Mouse (Mus musculus): ENCODE results near the gene Kif1a.
A peak's percentile ranks its signal among the peaks of the same experiment; 100 is the strongest.

Kif1a gene

DNA sequence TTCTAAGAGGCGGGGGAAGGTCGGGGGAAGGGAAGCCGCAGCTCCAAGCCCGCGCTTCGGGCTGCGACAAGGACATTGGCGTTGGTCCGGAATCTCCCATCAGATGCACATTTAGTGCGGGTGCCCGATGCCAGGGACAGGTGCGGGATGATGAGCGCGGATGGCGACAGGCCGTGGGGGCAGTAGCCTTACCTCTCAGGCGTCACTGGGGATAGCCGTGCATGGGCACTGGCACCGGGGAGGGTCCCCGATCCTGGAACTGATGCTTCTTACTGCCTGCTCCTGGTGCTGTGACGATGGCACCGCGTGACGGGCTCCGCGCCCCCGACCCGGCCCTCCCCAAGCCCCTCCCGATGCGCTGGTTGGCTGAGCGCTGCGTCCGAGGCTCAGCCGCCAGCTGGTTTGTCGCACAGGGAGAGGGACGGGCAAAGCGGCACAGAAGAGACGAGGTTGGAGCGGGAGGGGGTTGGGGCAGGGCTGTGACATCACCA is at the start of gene Kif1a:
TSS of gene Kif1a (minus strand) at position 381 of the 491 bp plus-strand sequence.
- no peak for DNase-seq

DNA sequence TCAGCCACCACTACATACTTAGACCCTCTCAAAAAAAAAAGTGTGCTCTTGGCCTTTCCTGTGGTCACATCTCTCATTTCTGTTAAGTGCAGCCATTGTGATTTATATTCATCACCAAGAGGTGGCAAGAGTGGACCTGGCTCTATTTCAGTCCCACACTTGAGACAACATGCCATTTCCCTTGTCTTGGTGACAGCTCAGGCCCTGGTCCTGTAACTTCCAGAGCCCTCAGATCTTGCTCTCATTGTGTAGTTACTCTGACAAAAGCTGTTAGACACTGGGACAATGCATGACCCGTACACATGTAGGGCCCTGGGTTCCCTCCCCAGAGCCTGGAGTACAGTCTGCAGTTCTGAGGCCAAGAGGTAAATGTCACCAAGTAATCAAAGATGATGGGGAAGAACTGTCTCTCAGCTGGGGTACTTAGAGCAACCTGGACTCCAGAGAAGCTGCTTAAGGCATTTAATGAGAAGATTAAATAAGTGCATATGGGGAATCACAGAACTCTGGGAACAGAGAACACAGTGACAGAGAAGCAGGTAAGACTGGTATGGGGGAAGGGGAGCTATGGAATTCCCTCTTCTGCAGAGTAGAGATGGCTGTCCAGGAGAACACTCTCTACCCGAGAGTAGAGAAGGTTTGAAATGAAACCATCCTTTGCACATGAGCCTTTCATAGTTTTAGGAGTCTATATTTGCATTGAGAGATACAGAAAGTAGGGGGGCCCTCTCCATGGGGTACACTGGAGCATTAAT is 49.3 kb upstream of the Kif1a start:
- no peak for DNase-seq

DNA sequence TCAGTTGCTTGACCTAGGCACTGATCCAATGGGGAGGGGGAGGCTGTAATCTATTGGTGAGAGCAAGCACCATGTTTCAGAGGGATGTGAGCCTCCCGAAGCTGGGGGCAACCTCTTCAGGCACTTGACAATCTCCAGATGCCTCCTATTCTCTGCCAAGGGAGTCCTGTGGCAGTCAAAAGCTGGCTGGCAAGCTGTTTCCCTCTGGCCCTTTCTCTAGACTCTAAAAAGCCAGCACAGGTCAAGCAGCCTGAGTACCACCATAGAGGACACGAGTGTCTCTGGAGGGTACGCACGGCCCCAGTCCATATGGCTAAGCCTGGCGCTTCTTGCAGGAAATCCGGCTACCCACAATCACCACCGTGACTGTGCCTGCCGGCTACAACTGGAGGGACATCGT is 42.4 kb upstream of the Kif1a start:
- DNase-seq = no peak

DNA sequence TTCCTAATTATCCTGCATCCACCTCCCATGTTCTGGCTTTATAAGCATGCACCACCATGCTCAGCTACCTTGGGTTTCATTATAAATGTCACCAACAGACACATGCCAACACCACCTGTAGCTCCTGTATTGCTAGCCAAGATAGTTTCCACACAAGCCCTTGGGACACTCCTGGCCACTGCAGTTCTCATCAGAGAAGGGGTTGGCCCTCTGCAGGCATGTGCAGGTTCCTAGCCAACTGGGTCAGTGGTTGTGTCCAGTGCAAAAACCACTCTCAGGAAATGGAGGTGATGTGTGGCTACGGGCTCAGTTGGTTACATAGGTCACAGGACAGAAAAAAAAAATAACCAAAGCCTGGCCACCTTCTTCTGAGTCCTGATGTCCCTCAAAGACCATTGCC is 41.1 kb upstream of the Kif1a start:
- DNase-seq = no peak

DNA sequence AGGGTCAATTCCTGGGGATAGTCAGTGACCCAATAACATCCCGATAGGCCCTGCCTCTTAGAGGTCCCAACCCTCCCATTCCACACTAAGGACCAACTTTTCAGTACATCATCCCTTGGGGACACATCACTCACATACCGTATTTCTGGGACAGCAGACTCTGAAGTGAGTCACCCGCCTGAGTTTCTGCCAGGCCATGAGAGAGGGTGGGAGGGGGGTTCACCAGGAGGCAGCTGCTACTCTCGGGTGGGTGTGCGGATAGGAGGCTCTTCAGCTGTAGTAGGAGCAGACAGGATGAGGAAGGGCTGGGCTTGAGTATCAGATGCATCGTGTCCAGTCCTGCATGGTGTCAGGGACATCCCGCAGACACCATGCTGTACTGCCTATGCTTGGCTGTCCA is 38.0 kb upstream of the Kif1a start:
- no peak for DNase-seq

DNA sequence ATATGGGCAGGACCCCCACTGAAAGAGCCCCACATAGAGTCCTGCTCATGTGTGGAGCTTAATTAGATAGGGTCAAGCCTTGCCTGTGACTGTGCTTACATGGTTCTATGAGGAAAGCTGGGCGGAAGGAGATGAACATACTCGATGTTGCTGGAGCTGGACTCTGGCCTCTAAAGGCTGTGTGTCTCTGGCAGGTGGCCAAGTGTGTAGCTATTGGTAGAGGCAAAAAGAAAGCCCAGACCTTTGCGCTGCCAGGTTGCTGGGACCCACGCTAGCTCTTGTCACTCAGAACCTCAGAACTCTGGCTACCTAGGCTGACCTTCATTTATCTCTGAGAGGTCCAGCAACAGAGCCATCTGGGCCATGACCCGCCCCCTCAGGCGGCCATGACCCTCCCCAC is 36.8 kb upstream of the Kif1a start:
- DNase-seq = peak; percentile 71 to 74

DNA sequence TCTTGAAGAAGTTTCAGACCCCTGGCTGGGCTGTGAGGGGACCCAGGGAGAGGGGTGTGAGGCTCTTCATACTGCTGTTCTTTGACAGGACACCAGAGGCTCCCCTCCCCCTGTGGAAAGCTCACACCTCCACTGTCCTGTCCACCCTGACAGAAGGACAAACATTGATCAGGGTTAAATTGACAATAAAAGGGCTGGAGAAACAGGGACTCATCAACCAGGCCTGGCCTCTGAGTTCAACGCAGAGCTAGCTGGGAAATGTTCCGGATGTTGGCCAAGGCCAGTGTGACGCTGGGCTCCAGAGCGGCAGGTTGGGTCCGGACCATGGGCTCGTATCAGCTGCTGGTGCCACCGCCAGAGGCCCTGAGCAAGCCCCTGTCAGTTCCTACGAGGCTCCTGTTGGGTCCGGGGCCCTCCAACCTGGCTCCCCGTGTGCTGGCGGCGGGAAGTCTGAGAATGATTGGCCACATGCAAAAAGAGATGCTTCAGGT is 33.3 kb upstream of the Kif1a start, which contains the start of gene Agxt:
TSS of gene Agxt (plus strand) at position 205 of the 491 bp plus-strand sequence.
- no peak for DNase-seq

DNA sequence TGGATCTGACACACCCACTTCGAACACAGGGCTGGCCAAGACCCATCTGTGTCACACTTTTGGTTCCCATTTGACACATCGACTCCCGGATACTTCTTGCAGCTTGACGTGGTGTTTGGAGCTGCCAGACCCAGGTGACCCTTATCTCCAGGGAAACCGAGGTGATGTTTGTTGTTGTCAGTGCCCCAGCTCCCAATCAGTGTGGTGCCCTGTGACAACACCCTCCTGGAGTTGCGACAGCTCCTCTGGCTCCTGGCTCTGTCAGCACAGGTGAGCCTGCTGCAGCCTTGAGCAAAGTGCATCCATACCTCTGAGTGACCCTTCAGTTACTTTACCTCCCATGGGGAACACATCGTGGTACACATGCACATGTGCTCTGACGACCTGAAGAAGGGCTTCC is 30.9 kb upstream of the Kif1a start:
- no peak for DNase-seq

DNA sequence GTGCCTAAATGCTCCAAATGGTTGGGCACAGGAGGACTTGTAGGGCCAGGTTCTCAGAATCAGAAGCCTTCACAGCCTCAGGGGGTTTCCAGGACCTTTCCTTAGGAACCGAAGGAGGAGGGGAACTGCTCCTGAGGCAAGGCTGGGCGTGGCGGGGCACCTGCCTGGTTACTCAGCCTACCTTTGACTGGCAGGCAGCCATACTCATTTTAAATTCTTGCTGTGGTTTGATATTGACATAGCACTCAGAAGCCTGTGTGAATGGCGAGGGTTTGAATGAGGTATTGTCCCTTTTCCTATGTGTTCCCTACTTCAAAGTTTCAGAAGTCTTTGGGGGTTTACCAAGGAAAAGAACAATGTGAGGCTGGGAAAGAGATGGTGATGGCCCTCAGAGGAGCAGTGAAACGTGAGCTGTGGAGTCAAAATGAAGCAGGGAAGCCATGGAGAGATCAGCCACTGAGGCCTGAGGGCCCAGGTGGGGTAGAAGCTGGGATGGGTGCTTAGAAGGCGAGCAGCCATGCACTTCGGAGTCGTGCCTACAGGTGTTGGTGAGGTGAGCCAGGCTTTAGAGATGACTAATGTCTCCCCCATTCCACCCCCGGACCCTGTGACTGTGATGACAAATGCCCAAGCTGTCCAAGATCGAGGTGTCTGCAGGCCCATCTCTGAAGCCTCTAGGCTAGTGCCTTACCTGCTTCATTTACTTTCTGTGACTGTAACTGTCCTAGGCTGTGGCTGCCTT is 28.7 kb upstream of the Kif1a start:
- peak in 1 of 2 experiments; percentile 23 for DNase-seq

DNA sequence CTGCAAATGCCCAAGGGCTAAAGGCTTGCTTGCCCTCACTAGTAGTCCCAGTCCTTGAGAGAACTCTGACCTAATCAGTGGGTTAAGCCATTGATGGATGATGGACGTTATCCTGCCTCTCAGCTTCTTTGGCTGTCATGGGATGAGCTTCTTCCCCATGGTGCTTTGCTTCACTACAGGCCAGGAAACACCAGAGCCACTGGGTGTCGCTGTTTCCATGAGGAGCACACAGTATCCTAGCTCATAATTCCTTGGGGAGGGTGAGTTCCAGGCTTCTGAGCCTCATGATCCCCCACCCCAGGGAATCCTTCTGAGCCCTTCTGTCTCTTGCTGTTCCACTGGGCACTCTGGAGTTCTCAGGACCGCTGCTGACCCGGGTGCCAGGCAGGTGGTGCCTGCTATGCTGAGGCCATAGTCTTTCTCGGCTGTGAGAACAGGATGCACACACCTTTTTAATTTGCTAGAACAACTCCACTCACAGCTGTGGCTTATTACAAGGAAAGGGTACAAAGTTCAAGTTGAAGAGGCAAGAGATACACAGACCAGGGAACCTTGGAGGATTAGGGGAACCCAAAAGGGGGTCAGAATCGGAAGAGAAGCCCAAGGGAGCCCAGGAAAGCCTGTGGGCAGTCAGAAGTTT is 27.1 kb upstream of the Kif1a start:
- peak; percentile 27 to 50 for DNase-seq

DNA sequence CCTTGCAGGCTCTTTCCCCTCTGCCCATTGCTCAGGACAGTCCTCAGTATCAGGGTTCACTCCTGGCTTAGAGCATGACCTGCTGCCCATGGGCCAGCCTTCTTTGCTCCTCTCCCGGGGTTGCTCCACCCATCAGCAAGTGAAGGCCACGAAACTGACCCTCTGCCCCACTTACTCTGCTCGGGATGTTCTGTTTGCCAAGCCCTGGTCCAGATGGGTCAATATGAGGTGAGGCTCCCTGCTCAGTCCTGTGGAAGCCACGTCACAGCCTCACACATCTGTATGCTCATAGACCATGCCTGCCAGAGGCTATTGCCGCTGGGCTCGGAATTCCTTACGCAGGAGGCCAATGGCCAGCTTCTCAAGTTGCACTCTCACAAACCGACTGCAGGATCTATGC is 26.5 kb upstream of the Kif1a start:
- DNase-seq = no peak

DNA sequence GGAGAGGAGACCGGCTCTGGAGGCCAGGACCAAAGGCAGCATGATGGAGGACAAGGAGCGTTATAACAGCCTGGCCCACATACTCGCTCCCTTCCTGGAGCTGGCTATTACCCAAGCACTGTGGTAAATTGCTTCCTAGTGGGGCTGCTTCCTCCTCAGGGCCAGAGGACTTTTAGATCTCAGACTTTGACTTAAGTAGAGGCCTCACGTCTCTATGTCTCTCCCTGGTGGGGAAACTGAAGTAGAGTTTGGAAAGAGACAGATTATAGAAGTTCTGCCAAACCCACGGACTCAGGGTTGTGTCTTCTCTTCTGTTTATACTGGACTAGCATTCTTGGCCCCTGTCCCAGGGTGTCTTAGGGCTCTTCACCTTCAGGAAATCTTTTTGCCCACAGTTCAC is 23.5 kb upstream of the Kif1a start:
- DNase-seq = no peak

DNA sequence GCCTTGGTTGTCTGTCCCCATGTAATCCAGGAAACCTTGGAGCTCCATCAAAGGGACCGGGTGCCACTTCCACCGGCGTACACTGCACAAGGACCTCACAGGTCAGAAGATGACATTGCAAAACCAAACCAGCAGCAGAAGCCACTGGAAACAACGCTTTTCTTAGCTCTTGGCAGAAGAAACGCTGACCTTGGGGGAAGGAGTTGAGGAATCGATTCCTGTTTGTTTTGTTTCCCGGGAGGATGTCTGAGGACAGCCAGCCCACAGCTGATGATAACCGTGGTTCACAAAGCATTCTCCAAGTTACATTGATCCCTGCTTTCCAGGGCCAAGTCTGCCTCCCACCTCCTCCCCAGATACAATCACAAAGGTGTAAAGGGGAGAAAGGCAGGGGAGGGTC is 22.3 kb upstream of the Kif1a start:
- DNase-seq = no peak

DNA sequence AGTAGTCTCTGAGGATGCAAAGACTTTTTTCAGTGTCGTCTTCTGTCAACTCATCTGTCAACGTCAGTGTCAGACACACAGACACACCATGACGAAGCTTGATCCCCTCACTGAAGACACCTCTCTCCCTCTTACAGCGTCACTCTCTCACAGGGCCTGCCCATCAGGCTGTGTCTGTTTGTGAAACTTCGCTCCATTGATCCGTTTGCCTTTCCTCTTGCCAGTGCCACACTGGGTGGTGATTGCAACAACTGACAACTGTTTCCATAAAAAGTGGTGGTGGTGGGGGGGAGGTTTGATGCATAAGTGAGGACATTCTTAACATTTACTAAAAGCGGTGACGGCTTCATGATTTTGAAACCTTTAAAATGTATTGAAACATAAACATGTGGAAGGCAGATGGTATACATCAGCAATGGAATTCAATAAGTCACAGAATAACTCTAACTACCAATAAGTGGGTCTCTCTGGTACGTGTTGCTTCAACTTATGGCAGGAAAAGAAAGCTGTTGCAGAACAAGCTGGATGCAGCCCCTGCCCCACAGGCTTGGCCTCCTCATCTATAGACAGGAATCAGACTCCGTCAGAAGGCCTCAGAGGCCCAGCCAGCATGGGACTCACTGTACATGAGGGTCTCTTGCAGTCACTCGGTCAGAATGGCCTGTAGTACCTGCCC is 21.6 kb upstream of the Kif1a start:
- no peak for DNase-seq

DNA sequence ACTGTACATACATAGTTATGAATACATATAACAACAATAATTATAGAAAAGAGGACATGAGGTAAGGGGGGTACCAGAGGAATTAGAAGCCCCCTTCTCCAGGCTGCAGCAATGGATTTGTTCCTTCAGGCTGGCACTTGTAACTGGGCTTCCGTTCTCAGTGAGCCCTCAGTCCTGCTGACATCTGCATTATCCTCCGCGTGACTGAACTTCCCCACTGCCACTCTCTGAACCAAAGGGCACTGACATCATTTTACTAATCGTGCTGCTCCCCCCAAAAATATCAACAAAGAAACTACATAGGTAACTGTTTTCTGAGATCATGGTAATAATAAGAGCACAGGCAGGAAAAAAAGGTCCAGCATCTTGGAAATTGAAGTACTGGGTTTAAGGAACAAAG is 17.1 kb upstream of the Kif1a start:
- DNase-seq = no peak

DNA sequence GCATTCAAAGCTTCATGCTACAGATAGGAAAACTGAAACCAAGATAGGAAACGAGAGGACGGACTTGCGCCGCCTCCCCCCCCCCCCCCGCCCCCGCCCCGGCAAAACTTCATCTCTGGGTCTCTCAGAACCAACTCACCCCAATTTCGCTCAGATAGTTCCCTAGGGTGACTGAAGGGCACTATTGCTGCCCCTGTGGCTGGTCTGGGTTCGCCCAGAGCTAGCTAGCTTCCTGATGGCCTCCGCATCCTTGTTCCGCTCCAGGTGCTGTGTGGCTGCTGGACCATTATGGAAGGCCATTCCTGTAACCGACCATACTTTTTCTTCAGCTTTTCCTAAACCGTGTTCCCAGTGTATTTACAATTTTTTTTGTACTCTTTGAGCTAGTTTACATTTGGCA is 13.7 kb upstream of the Kif1a start:
- no peak for DNase-seq

DNA sequence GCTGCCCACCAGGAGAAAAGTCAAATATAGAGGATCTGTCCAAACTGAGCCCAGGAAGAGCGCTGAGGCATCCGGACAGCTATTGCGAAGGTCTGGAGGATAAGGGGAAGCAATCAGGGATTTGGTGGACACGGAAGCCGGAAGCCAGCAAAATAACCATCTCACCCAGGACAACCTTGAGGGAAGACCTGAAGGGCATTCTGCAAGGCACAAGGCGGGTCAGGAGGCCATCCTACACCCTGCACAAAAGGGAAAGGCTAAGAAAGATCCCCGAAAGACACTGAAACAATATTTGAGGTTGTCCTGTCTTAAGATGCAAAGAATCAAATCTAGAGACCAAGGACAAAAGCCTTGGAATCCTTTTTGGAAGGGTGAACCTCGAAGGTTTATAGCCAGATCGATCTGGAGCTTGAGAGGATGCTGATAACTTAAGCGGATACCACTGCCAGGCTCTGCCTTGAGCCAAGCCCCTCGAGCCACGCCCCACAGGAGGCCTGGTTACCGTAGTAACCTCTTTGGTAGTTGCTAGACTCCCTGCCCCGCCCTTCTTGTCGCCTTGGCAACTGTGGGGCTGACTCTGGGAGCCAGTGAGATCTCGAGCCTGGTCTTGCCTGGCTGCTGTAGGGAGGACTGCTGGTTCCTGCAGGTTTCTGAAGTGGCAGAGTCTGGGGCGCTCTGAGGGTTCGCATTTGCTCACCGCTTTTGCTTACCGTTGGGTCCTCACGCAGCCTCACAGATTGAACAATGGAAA is 13.1 kb upstream of the Kif1a start:
- peak; percentile 54 to 56 for DNase-seq

DNA sequence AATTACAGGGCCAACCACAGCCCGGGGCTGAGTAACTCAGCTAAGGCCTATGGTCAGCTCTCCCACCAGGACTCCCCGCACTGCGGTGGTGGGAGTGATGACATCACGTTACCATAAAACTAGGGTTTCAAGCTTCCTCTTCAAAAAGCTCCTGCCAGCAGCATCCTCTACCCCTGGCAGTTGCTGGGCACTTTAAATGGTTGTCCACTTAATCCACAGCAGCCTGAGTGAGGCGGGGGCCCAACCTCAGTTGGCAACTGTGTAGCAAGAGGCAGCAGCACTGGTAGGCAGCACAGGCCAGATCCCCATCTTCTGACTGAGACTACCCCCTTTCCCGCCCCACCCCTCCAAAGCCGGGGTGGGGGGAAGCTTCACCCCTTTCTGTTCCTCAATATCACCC is 949 bp upstream of the Kif1a start:
- DNase-seq = no peak

DNA sequence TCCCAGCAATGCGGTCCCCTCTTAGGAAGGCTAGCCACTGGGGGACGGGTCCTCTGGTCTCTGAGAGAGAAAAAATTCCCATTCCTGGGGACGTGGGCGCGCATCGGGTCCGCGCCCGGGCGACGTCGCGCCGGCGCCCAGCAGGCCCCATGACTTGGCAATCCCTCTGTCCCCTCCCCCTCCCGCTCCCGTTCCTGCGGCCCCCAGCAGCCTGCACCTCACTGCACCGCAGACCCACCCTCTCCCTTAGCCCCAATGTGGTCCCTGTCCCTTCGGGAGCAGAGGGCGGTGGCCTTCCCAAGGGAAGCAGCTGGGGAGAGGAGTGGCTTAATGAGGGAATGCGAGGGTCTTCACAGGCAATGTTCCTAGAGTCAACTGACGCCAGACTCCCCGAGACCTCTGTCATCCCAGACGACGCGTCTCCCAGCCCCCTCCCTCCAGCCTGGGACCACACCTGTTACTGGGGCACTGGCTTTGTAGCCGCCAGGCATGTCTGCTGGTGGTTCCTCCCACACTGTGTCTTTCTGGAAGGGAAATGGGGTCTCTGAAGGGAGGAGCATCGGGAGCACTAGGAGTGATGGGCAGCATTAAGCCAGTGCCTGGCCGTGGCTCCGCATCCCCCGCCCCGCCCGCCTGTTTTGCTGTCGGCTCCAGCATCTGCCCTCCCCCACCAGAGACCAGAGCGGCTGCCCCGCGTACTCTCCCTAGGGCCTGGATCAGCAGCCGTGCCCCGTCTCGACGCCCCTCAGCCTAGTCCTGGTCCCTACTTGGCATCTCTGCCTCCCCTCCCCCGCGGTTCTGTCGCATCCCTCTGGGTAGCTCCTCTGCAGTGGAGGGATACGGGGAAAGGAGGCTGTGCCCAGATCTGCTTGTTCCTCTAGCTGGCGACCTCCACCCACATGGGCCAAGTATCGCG is 917 bp downstream of the Kif1a start:
- no peak for DNase-seq

DNA sequence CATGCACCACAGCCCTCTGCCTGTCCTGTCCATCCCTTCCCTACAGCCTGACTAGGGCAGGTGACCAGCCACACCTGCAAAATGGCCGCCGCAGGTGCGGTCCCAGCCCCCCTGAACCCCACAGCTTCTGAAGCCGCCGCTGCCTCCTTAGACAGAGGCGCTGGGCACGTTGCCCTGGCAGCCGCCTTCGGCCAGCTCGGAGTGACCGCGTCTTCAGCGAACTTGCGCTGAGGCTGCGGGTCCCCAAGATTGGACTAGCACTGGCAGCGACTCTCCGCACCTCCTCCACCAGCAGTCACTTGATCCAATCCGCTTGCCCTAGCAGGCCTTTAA is 1.5 kb downstream of the Kif1a start:
- DNase-seq = no peak

DNA sequence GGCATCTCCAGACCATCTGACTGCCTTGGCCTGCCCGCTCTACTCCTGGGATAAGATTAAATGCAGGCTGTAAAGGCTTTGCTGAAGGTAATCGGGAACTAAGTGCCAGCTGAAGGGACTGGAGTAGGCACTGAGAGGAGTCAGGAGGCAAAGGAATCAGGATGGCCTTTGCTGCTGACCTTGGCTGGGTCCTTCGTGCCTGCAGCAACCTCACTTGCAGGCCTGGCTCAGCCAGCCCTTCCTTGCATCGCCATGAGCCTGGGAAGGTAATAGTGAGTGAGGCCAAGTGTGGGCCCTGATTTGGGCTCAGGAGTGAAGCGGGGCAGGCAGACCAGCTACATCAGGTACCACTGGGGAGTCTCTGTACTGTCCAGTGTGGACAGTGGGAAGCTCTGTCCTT is 2.8 kb downstream of the Kif1a start:
- DNase-seq = no peak

All from kidney, adult 8-10 months (tissue).